Mouse (Mus musculus) ovary, postnatal 36 days (tissue): Measurements from ENCODE around the gene G0s2.

Source experiments
- DNase-seq: peaks from one replicate; pipeline ENCODE4 v3.0.0; 2022; ENCODE audit warnings: low spot score, mixed read lengths

Gene G0s2

GRCm38 (mm10) chr1:193272916-193273601 lies at the start of gene G0s2:
G0s2 (minus strand) TSS chr1:193273217.
- peak; percentile 73 for DNase-seq

- no peak for DNase-seq
Observed at GRCm38 (mm10) chr1:193320398-193320797, 47.4 kb upstream of the G0s2 start.

- no peak for DNase-seq
Observed at GRCm38 (mm10) chr1:193319721-193320120, 46.7 kb upstream of the G0s2 start.

GRCm38 (mm10) chr1:193317159-193317559 lies 44.1 kb upstream of the G0s2 start:
- DNase-seq, result peak; percentile 47

- no peak for DNase-seq
Observed at GRCm38 (mm10) chr1:193316358-193316750, 43.3 kb upstream of the G0s2 start.

GRCm38 (mm10) chr1:193315705-193316357 lies 42.8 kb upstream of the G0s2 start:
- DNase-seq, result peak; percentile 73

- DNase-seq, result no peak
Observed at GRCm38 (mm10) chr1:193311596-193311995, 38.6 kb upstream of the G0s2 start.

GRCm38 (mm10) chr1:193310519-193311085 lies 37.6 kb upstream of the G0s2 start:
- DNase-seq, result no peak

- no peak for DNase-seq
Observed at GRCm38 (mm10) chr1:193309785-193310518, 36.9 kb upstream of the G0s2 start.

- DNase-seq, result no peak
Observed at GRCm38 (mm10) chr1:193306832-193307231, 33.8 kb upstream of the G0s2 start.

GRCm38 (mm10) chr1:193305386-193305785 lies 32.4 kb upstream of the G0s2 start:
- no peak for DNase-seq

GRCm38 (mm10) chr1:193303096-193303495 lies 30.1 kb upstream of the G0s2 start:
- DNase-seq, result no peak

- no peak for DNase-seq
Observed at GRCm38 (mm10) chr1:193302093-193302405, 29.0 kb upstream of the G0s2 start.

- DNase-seq, result no peak
Observed at GRCm38 (mm10) chr1:193301216-193302092, 28.4 kb upstream of the G0s2 start.

GRCm38 (mm10) chr1:193299995-193300394 lies 27.0 kb upstream of the G0s2 start:
- DNase-seq, result no peak

GRCm38 (mm10) chr1:193298141-193298765 lies 25.2 kb upstream of the G0s2 start:
- no peak for DNase-seq

- DNase-seq, result no peak
Observed at GRCm38 (mm10) chr1:193295920-193296319, 22.9 kb upstream of the G0s2 start.

GRCm38 (mm10) chr1:193293926-193294325 lies 20.9 kb upstream of the G0s2 start:
- no peak for DNase-seq

- DNase-seq, result no peak
Observed at GRCm38 (mm10) chr1:193293039-193293438, 20.0 kb upstream of the G0s2 start.

- DNase-seq, result no peak
Observed at GRCm38 (mm10) chr1:193290686-193291085, 17.7 kb upstream of the G0s2 start.

- DNase-seq, result no peak
Observed at GRCm38 (mm10) chr1:193289914-193290313, 16.9 kb upstream of the G0s2 start.
